Mouse (Mus musculus) myocyte (in vitro differentiated cells): Measurements from ENCODE around the gene Tcaf2. TPM values are rescaled to one million over a fixed set of nuclear protein-coding genes. Genes with fewer than 3 reads are reported as not detected.

Source experiments
- H3K27me3 ChIP-seq: one replicate; pipeline ENCODE4 v1.6.1; 2011; ENCODE audit not compliant: control insufficient read depth, insufficient read depth, insufficient read length
- H3K36me3 ChIP-seq: one replicate; pipeline ENCODE4 v1.6.1; 2011; ENCODE audit not compliant: control insufficient read depth, insufficient read depth
- H3K4me2 ChIP-seq: one replicate; pipeline ENCODE4 v1.6.1; 2011; ENCODE audit warnings: low read depth, control low read depth
- H3K4me3 ChIP-seq: one replicate; pipeline ENCODE4 v1.5.1; 2011; ENCODE audit warnings: mild to moderate bottlenecking, control low read depth, moderate library complexity
- H3K79me2 ChIP-seq: one replicate; pipeline ENCODE4 v1.6.1; 2011; ENCODE audit not compliant: control insufficient read depth, insufficient read depth
- H3ac ChIP-seq: one replicate; pipeline ENCODE4 v1.6.1; 2011; ENCODE audit not compliant: control insufficient read depth, insufficient read length
- CEBPB ChIP-seq: IDR thresholded peaks from 2 replicates; pipeline ENCODE4 v1.6.1; 2011; ENCODE audit warnings: mild to moderate bottlenecking, moderate library complexity; ENCODE audit not compliant: poor library complexity, insufficient read depth, severe bottlenecking
- E2F4 ChIP-seq: IDR thresholded peaks from one replicate; pipeline ENCODE4 v1.6.1; 2011; ENCODE audit warnings: mild to moderate bottlenecking, control low read depth, moderate library complexity; ENCODE audit not compliant: insufficient read depth
- MAX ChIP-seq: IDR thresholded peaks from one replicate; pipeline ENCODE4 v1.6.1; 2011; ENCODE audit warnings: low read depth, mild to moderate bottlenecking, control low read depth
- MYOD1 ChIP-seq, 3 experiments: IDR thresholded peaks; one replicate each; pipeline ENCODE4 v1.6.1; 2011; ENCODE audit warnings: control low read depth in 2 of 3, low read depth in 2 of 3, mild to moderate bottlenecking in 2 of 3, moderate library complexity in 1 of 3; ENCODE audit not compliant: insufficient read length in 2 of 3, control insufficient read depth in 1 of 3
- MYOG ChIP-seq, 3 experiments: IDR thresholded peaks; one replicate each; pipeline ENCODE4 v1.6.1; 2011; ENCODE audit warnings: control low read depth in 2 of 3, low read depth in 2 of 3, mild to moderate bottlenecking in 2 of 3; ENCODE audit not compliant: insufficient read length in 2 of 3, control insufficient read depth in 1 of 3, insufficient read depth in 1 of 3
- POLR2A ChIP-seq: IDR thresholded peaks from one replicate; pipeline ENCODE4 v1.6.1; 2011; ENCODE audit warnings: low read depth, mild to moderate bottlenecking, control low read depth, moderate library complexity; ENCODE audit not compliant: insufficient read length
- POLR2AphosphoS2 ChIP-seq: IDR thresholded peaks from one replicate; pipeline ENCODE4 v1.6.1; 2011; ENCODE audit warnings: low read depth, control low read depth; ENCODE audit not compliant: insufficient read length
- REST ChIP-seq: IDR thresholded peaks from one replicate; pipeline ENCODE4 v1.6.1; 2011; ENCODE audit warnings: mild to moderate bottlenecking, control low read depth, moderate library complexity; ENCODE audit not compliant: insufficient read depth, insufficient read length
- SRF ChIP-seq: IDR thresholded peaks from one replicate; pipeline ENCODE4 v1.6.1; 2011; ENCODE audit warnings: low read depth; ENCODE audit not compliant: control insufficient read depth, insufficient read length
- TCF12 ChIP-seq: IDR thresholded peaks from one replicate; pipeline ENCODE4 v1.6.1; 2011; ENCODE audit warnings: mild to moderate bottlenecking, control low read depth; ENCODE audit not compliant: poor library complexity, insufficient read depth, severe bottlenecking
- TCF3 ChIP-seq: IDR thresholded peaks from one replicate; pipeline ENCODE4 v1.6.1; 2011; ENCODE audit warnings: low read depth, control low read depth; ENCODE audit not compliant: insufficient read length
- USF1 ChIP-seq: IDR thresholded peaks from one replicate; pipeline ENCODE4 v1.6.1; 2011; ENCODE audit warnings: low read depth, mild to moderate bottlenecking, control low read depth, moderate library complexity
- polyA plus RNA-seq: library from polyadenylated mRNA; unstranded; fragments of >200 nt; fragmentation: generic; extraction: Trizol; gene quantifications from one replicate; pipeline ENCODE4 v1.2.1, GENCODE M21; 2012; ENCODE audit warnings: missing spikeins

The Tcaf2 gene
- polyA plus RNA-seq = 4.3 TPM

- Histone ChIP-seq H3K36me3 (no peaks in the 10 kb centered on the region), H3K4me2 (peak within 1 kb of the TSS; percentile 86), H3ac (no peak within 1 kb of the TSS), H3K27me3 (no peaks in the 10 kb centered on the region), H3K4me3 (peak within 1 kb of the TSS; percentile 37), H3K79me2 (no peaks in the 10 kb centered on the region)
- TF ChIP-seq MAX = no peak
- no peak for TF ChIP-seq SRF
- no peak for TF ChIP-seq CEBPB
- TF ChIP-seq MYOD1 (IDR thresholded peaks at IDR 0.05; ENCODE audit: control insufficient read depth in 1 of 3, insufficient read length in 2 of 3, low read depth in 2 of 3) = peak in 1 of 3 experiments; percentile 10
- TF ChIP-seq TCF12 = no peak
- TF ChIP-seq MYOG (IDR thresholded peaks at IDR 0.05; ENCODE audit: control insufficient read depth in 1 of 3, insufficient read depth in 1 of 3, insufficient read length in 2 of 3, low read depth in 2 of 3) = no peak
Observed at GRCm38 (mm10) chr6:42644912-42645549, at the start of gene Tcaf2. TSS of gene Tcaf2 (minus strand) at chr6:42645254.

DNA sequence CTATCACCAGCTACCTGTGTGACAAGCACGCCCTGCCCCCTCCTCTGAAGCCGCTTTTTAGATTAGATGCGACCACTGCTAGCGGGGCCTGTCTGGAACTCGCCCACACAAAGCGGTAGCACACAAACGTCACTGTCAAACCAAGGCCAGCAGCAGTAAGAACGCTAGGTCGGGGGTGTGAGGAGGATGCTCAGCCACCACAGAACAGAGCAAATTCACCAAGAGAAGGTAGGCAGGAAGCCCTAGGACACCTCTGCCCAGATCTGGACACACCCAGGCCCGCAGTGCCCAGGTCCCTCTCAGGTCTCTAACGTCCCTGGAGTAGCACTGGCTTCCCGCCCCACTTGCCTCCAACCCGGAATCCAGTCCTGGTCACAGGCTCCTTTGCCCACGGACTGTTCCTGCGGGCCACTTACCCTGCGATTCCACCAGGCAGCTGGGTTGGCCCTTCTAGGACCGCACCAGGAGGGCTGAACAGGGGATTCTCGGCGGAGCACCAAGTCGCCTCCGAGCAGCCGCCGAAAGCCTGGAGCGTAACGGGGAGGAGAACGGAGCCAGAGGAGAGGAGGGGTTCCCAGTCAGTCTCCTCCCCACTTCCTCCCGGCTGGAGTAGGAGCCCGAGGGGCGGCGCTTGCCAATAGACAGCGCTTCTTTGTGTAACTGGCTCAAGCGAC is 47.6 kb upstream of the Tcaf2 start:
- Histone ChIP-seq H3K4me3 (peak overlapping the region; percentile 86), H3ac (peak overlapping the region; percentile 0), H3K79me2 (peaks cover 26% of the 10 kb centered on the region), H3K4me2 (peak overlapping the region; percentile 81), H3K27me3 (no peaks in the 10 kb centered on the region), H3K36me3 (peaks cover 4% of the 10 kb centered on the region)
- TF ChIP-seq POLR2AphosphoS2 = peak; percentile 75
- TF ChIP-seq POLR2A = peak; percentile 59
- no peak for TF ChIP-seq MAX
- TF ChIP-seq MYOG (IDR thresholded peaks at IDR 0.05; ENCODE audit: control insufficient read depth in 1 of 3, insufficient read depth in 1 of 3, insufficient read length in 2 of 3, low read depth in 2 of 3) = no peak

DNA sequence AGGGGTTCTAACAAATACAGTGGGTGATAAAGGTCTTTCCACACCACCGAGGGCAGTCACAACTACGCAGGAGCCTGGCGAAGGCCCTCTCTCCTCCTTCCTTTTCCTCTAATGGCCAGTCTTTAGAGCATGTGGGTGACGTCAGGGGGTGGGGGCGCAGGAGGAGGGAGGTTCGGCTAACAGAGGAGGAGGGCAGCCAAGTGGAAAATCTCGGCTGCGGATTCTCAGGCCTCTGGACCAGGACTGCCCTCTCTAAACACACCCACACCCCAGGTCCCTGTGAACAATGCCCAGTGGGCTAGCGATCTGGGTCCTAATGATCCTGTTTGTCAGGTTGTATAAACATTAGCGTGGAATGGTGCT is 47.1 kb upstream of the Tcaf2 start:
- H3K79me2 ChIP-seq = peaks cover 26% of the 10 kb centered on the region
- H3K4me3 ChIP-seq = peak overlapping the region; percentile 86
- H3K36me3 ChIP-seq = peaks cover 5% of the 10 kb centered on the region
- peak; percentile 42 for TF ChIP-seq POLR2A
- peak; percentile 46 for TF ChIP-seq MAX
- no peak for TF ChIP-seq MYOG (IDR thresholded peaks at IDR 0.05; ENCODE audit: control insufficient read depth in 1 of 3, insufficient read depth in 1 of 3, insufficient read length in 2 of 3, low read depth in 2 of 3)
- peak; percentile 46 for TF ChIP-seq POLR2AphosphoS2
- no peak for TF ChIP-seq TCF3
- H3ac ChIP-seq = peak overlapping the region; percentile 0
- no peaks in the 10 kb centered on the region for H3K27me3 ChIP-seq
- peak overlapping the region; percentile 81 for H3K4me2 ChIP-seq

DNA sequence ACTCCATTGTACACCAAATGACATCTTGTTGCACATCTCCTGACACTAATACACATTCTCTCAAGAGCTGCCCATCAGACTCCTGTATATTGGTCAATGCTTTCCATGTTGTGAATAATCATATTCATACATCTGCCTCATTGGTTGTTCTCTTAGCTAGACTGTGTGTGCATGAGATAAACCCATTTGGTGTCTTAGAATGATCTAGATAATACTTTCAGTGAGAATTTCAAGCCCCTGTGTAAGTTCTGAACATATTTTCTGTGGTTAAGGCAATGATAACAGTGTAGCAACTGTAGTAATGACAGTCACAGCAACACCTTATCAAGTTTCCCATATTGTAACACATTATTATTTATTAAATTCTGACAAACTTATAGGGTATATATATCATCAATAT is 44.7 kb upstream of the Tcaf2 start:
- Histone ChIP-seq H3K36me3 (peaks cover 24% of the 10 kb centered on the region), H3ac (no peak overlapping the region), H3K79me2 (peaks cover 26% of the 10 kb centered on the region), H3K27me3 (no peaks in the 10 kb centered on the region), H3K4me2 (no peak overlapping the region), H3K4me3 (no peak overlapping the region)
- TF ChIP-seq REST (no peak), POLR2AphosphoS2 (no peak), MAX (no peak), CEBPB (no peak), MYOG (IDR thresholded peaks at IDR 0.05; ENCODE audit: control insufficient read depth in 1 of 3, insufficient read depth in 1 of 3, insufficient read length in 2 of 3, low read depth in 2 of 3) (no peak)

DNA sequence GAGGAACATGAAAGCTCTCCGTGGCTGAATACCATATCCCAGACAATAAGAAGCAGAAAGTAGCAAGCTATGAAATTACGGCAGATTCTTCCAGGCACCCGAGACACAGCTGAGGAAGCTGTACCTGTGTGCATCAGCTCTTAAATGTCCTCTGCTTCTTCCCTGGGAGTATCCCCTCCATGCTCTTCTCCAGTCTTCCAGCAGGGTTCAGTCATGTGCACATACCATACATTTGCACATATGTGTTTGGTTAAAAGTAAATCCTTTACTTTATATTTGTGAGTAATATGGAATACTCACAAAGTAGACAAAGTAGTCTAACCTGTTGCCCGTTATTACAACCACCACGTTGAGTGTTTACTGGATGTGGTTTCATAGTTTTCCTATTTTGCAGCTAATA is 42.9 kb upstream of the Tcaf2 start:
- peaks cover 31% of the 10 kb centered on the region for H3K36me3 ChIP-seq
- TF ChIP-seq SRF = no peak
- no peak for TF ChIP-seq REST
- no peaks in the 10 kb centered on the region for H3K27me3 ChIP-seq
- no peak overlapping the region for H3K4me3 ChIP-seq
- no peak overlapping the region for H3ac ChIP-seq
- no peak overlapping the region for H3K4me2 ChIP-seq
- peaks cover 26% of the 10 kb centered on the region for H3K79me2 ChIP-seq

GRCm38 (mm10) chr6:42680077-42680476 is 35.0 kb upstream of the Tcaf2 start:
- TF ChIP-seq E2F4 (no peak), POLR2AphosphoS2 (no peak), TCF12 (no peak), MYOG (IDR thresholded peaks at IDR 0.05; ENCODE audit: control insufficient read depth in 1 of 3, insufficient read depth in 1 of 3, insufficient read length in 2 of 3, low read depth in 2 of 3) (no peak), REST (no peak), SRF (no peak), MYOD1 (IDR thresholded peaks at IDR 0.05; ENCODE audit: control insufficient read depth in 1 of 3, insufficient read length in 2 of 3, low read depth in 2 of 3) (no peak), CEBPB (no peak), MAX (no peak), POLR2A (no peak), TCF3 (no peak), USF1 (no peak)
- Histone ChIP-seq H3K4me2 (no peak overlapping the region), H3K79me2 (no peaks in the 10 kb centered on the region), H3K4me3 (no peak overlapping the region), H3K27me3 (no peaks in the 10 kb centered on the region), H3ac (no peak overlapping the region), H3K36me3 (peaks cover 29% of the 10 kb centered on the region)
